Mouse (Mus musculus) mesoderm, embryonic 11.5 days (tissue): ENCODE measurements at regions not wholly inside any gene's neighbourhood (a gene's known extent, or its start where the extent isn't known, plus 50 kb on each side); places are given as distances from the start of the nearest gene placed in this dataset.
A peak's percentile ranks its signal among the peaks of the same experiment; 100 is the strongest.

Source experiments
- DNase-seq: peaks from one replicate; pipeline ENCODE4 v3.0.0-alpha.2; 2012; ENCODE audit warnings: low read depth, low spot score

DNA sequence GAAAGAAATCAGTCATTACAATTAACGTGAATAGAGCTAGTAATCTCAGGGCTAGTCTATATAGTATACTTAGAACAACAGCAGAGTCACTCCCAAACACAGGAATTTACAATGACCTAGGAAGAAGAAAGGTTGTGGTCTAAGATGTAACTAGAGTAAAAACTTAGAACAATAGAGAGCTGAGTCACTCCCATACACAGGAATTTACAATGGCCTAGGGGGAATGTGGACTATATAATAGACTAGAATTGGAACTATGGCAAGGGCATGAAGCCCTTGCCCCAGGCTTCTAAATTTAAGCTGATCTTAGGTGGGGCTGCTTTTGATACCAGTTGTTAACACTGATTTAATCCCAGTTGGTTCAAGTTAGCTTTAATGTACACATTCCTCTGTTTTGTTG, 1956.9 kb upstream of the Cdh20 start:
- no peak for DNase-seq

- peak; percentile 10 for DNase-seq
These were observed 1943.3 kb upstream of the Cdh20 start for GRCm38 (mm10) chr1:102825056-102825455.

DNA sequence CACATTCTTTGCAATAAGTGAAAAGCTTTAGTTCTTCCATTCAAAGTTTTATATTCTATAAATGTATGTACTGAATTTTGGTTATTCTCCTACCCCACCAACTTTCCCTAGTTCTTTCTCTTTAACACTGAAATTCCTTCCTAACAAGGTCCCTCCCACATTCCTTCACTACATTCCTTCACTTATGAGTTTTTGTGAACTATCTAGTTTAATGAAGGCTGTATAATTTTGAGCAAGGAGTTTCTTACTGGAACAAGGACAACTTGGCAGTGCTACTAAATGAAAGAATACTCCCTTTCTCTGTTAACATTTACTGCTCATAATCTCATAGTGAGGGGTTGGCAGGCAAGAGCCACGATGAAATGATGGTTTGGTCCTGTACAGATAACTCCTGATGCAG, 1905.9 kb upstream of the Cdh20 start:
- no peak for DNase-seq

DNA sequence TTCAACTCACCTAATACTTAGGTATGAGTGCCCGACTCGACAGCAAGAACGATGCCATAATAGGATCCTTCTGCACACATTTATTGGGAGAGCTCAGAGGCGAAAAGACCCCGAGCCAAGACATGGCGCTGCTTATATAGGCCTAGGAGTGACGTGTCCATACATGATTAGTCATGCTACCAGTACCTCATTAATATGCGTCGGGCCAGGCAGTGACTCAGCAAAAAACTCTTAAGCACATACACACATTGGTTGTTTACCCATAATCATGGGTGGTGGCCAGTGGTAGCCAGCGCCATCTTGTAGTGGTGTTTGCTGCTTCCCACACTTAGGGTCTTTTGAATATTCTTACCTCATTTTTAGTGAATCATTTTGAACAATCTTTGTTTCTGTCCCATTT, 1889.2 kb upstream of the Cdh20 start:
- no peak for DNase-seq

- no peak for DNase-seq
These were observed 1869.2 kb upstream of the Cdh20 start for GRCm38 (mm10) chr1:102899174-102899573.

- DNase-seq = no peak
These were observed 1845.2 kb upstream of the Cdh20 start for GRCm38 (mm10) chr1:102923150-102923549.
